Mouse (Mus musculus) bone marrow, adult 2 months (tissue): ENCODE results near the gene Nfia.

Experiments
- CTCF ChIP-seq: fragments of 200-500 bp; IDR thresholded peaks from 2 replicates; pipeline ENCODE4 v1.5.1; 2011; ENCODE audit warnings: low read length, control low read depth; ENCODE audit not compliant: control insufficient read depth, insufficient read depth
- POLR2A ChIP-seq: fragments of 200-500 bp; IDR thresholded peaks from 2 replicates; pipeline ENCODE4 v1.6.1; 2011; ENCODE audit warnings: low read depth, mild to moderate bottlenecking, control low read depth, low read length, borderline replicate concordance; ENCODE audit not compliant: control insufficient read depth

DNA sequence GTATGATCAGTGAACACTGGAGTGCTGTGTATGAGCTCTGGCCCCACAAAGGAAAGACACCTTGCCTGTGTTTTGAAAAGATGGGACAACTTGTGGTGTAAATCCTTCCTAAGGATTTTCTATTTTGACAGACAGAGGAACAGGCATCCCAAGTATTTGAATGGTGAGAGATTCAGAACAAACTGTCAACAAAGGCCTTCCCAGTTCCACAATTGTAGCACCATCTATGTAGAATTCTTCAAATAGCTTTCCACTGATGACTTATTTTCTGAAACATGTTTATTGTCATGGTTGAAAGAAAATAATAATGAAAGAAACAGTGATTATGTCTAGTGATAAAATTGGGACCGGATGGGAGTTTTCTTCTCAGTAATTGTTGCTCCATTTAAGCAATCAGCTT is 45.2 kb downstream of the Nfia start:
- TF ChIP-seq POLR2A (no peak), CTCF (no peak)
